Mouse (Mus musculus) fat pad, adult 2 months (tissue): ENCODE measurements around the gene Ermard.

Experiments
- DNase-seq: peaks from one replicate; pipeline ENCODE4 v3.0.0-alpha.2; 2011; ENCODE audit warnings: low read depth, low spot score; ENCODE audit errors: extremely low read depth

Ermard gene

DNA sequence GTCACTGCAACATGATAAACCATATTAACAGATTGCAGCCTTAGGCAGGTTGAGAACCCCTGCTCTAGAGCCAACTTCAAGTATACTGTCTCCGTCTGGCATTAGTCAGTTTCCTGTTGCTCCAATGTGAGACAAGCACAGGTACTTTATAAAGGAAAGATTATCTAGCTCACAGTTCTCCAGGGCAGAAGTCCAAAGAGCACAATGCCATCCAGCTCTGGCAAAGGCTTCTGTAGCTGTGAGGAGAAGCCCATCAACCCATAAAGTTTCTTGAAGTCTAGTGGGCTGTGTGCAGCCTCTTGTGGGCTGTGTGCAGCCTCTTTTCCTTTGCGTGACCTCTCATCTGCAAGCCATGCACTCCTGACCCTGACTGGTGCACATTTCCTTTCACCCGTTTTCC lies 74.5 kb downstream of the Ermard start:
- DNase-seq, result no peak

- no peak for DNase-seq
Measured at GRCm38 (mm10) chr17:15120096-15120495, 79.1 kb downstream of the Ermard start.

GRCm38 (mm10) chr17:15120569-15120968 lies 79.6 kb downstream of the Ermard start:
- DNase-seq, result no peak

DNA sequence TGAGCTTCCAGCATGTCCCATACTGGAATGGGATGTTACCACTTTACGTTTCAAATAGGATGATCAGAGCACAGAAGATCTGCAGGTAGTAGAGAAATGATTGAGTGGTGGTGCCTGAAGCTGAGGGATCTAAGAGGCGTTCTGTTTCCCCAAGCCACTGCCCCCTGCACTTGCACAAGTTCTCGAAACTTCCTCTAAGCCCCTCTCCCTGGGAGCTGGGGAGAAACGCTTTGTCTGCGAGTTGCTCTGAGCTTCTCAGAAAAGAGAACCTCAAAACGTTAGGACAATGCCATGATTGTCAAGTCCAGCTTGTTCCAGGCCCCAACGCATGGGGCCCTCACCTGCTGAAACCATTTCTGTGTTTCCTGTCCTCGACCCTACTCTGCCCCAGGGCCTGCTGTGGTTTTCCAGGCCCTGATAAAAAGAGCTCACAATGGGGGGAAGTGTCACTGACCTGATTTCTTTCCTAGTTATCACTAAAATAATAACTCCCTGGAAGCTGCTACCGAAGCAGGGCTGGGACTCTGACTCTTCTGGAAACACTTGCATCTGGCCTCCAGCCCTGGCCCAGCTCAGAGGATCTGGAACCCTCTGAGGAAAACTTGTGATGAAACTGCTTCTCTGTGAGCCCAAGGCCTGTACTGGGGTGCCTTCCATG lies 88.8 kb downstream of the Ermard start:
- DNase-seq, result no peak

- no peak for DNase-seq
Measured at GRCm38 (mm10) chr17:15130288-15130656, 89.3 kb downstream of the Ermard start.

GRCm38 (mm10) chr17:15134905-15135669 lies 94.1 kb downstream of the Ermard start:
- DNase-seq, result no peak

DNA sequence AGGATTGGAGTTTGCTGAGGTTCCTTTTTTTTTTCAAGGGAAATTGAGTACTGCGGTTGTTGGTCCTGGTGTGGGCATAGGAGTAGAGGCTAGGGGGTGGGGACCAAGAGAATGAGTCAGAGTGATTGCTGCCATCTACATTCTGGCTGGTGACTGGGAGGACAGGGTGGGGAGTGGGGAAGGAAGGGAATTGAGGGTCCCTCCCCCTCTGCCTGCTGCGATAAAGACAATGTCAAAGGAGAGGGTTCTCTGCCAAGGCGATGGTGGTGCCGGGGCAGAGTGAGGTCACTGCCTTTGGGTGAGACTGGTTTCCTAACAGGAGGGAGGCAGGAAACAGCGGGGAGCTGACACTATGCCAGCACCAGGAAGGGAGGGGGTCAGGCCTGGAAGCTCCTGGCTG lies 96.4 kb downstream of the Ermard start:
- DNase-seq, result no peak
